Mouse (Mus musculus) neural tube, embryonic 12.5 days (tissue): Measurements from ENCODE around the gene Pakap. TPM values are rescaled to one million over a fixed set of nuclear protein-coding genes. Genes with fewer than 3 reads are reported as not detected.

ENCODE experiments used
- ATAC-seq: fragments of 200-750 bp; cut with Nextera tagmentation; 2 replicates; pipeline ENCODE4 v1.8.0; 2017; ENCODE audit warnings: low read depth, mild to moderate bottlenecking, moderate TSS enrichment, moderate library complexity; ENCODE audit not compliant: low FRiP score
- H3K27ac ChIP-seq: fragments of 300-500 bp; sonication (generic); 2 replicates; pipeline ENCODE4 v1.5.1; 2016
- H3K27me3 ChIP-seq: fragments of 300-500 bp; sonication (generic); replicated peaks from 2 replicates; pipeline ENCODE4 v1.6.1; 2016; ENCODE audit warnings: mild to moderate bottlenecking
- H3K36me3 ChIP-seq: fragments of 300-500 bp; sonication (generic); 2 replicates; pipeline ENCODE4 v1.6.1; 2016; ENCODE audit warnings: mild to moderate bottlenecking
- H3K4me1 ChIP-seq: fragments of 300-500 bp; sonication (generic); 2 replicates; pipeline ENCODE4 v1.6.1; 2016
- H3K4me2 ChIP-seq: fragments of 300-500 bp; sonication (generic); replicated peaks from 2 replicates; pipeline ENCODE4 v1.6.1; 2016; ENCODE audit warnings: mild to moderate bottlenecking
- H3K4me3 ChIP-seq: fragments of 300-500 bp; sonication (generic); 2 replicates; pipeline ENCODE4 v1.5.1; 2016
- H3K9ac ChIP-seq: fragments of 300-500 bp; sonication (generic); 2 replicates; pipeline ENCODE4 v1.6.1; 2016; ENCODE audit warnings: mild to moderate bottlenecking
- H3K9me3 ChIP-seq: fragments of 300-500 bp; sonication (generic); 2 replicates; pipeline ENCODE4 v1.6.1; 2016; ENCODE audit warnings: mild to moderate bottlenecking
- WGBS: fragments of 180-500 bp; shearing (Covaris S2); methylation state at CpG from one replicate; pipeline ENCODE4 v1.1.7; 2016; 5-methylcytosine and 5-hydroxymethylcytosine counted together
- polyA plus RNA-seq: library from polyadenylated mRNA; unstranded; fragments of >200 nt; fragmentation: Nextera tagmentation; extraction: Ambion mirVana; gene quantifications from 2 replicates; pipeline ENCODE4 v1.2.1, GENCODE M21; 2016

Gene Pakap
- polyA plus RNA-seq, 1 experiment from 2014 or later: 16.7 TPM

GRCm38 (mm10) chr4:57832318-57832717, 264.3 kb downstream of the Pakap start:
- Histone ChIP-seq H3K4me3 (no peak overlapping the region), H3K27me3 (no peaks in the 10 kb centered on the region), H3K9ac (no peak overlapping the region), H3K36me3 (no peaks in the 10 kb centered on the region), H3K4me1 (peaks cover 12% of the 10 kb centered on the region), H3K4me2 (no peak overlapping the region), H3K9me3 (no peaks in the 10 kb centered on the region), H3K27ac (no peak overlapping the region)
- WGBS: 45% methylated on average over 7 of the region's 7 CpGs
- no peak for ATAC-seq

DNA sequence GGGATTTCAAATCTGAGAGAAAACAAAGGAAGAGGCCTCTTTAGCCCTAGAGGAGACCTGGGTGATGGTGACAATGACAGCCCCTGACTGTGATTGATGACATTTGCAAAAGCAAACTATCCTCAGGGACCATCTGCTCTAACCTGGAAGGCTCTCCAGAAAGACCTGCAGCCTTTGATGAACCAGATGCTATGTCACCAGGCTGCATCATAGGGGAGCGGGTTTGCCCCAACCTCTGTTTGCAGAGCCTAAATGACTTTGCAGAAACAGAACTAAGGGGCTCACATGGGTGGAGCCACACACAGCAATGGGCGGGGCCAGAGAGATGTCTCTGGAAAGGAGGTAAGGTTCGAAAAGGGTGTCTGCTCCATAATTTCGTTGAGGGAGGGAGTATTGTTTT, 265.1 kb downstream of the Pakap start:
- H3K4me2 ChIP-seq: no peak overlapping the region
- no peaks in the 10 kb centered on the region for H3K9me3 ChIP-seq
- H3K4me3 ChIP-seq: no peak overlapping the region
- no peak overlapping the region for H3K27ac ChIP-seq
- no peaks in the 10 kb centered on the region for H3K36me3 ChIP-seq
- H3K27me3 ChIP-seq: no peaks in the 10 kb centered on the region
- WGBS: 51% methylated on average over 4 of the region's 4 CpGs
- no peak overlapping the region for H3K9ac ChIP-seq
- H3K4me1 ChIP-seq: peaks cover 12% of the 10 kb centered on the region
- peak; percentile 58 for ATAC-seq

DNA sequence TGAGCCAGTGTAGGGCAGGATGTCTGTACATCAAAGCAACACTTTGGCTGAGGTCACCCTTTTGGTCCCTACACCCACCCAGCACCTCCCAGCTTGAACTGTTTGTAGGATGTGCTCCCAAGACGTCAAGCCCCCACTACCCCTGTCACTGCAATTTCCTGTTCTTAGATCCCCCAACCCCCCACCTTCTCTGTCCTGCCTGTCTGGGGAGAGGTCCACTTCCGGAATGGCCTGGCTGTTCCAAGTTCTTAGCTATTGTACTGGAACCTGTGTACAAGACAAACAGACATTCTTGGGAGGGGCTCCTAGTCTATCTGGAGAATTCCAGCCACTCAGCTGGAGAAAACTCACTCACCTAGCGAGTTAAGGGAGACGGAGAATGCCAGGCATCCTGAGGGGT, 266.2 kb downstream of the Pakap start:
- no peaks in the 10 kb centered on the region for H3K27me3 ChIP-seq
- WGBS: 72% methylated on average over 4 of the region's 4 CpGs
- ATAC-seq: no peak
- no peak overlapping the region for H3K27ac ChIP-seq
- no peak overlapping the region for H3K4me2 ChIP-seq
- no peaks in the 10 kb centered on the region for H3K9me3 ChIP-seq
- H3K4me1 ChIP-seq: peaks cover 12% of the 10 kb centered on the region
- no peak overlapping the region for H3K9ac ChIP-seq
- no peaks in the 10 kb centered on the region for H3K36me3 ChIP-seq
- no peak overlapping the region for H3K4me3 ChIP-seq

GRCm38 (mm10) chr4:57837089-57837488, 269.1 kb downstream of the Pakap start:
- Histone ChIP-seq H3K9me3 (no peaks in the 10 kb centered on the region), H3K4me3 (no peak overlapping the region), H3K9ac (no peak overlapping the region), H3K4me2 (no peak overlapping the region), H3K4me1 (peaks cover 11% of the 10 kb centered on the region), H3K27me3 (no peaks in the 10 kb centered on the region), H3K27ac (no peak overlapping the region), H3K36me3 (no peaks in the 10 kb centered on the region)
- ATAC-seq: no peak
- WGBS: 64% methylated on average over 9 of the region's 9 CpGs

DNA sequence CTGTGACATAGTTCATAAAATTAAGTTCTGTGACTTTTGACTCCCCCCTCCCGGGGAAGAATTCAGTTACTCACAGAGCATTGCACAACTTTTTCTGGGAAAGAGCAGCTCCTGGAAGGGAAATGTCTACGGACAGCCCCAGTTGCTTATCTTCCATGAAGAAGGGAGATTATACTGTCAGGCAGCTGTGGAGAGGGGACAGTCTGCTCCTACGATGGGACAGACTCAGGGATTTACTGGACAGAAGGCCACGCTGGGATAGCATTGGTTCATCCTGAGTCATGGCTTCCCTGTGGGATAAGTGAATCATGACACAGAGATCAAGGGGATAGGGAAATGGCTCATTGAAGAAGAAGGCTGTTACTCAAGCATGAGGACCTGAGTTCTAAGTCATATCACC, 271.4 kb downstream of the Pakap start:
- Histone ChIP-seq H3K36me3 (no peaks in the 10 kb centered on the region), H3K4me3 (no peak overlapping the region), H3K27me3 (no peaks in the 10 kb centered on the region), H3K4me1 (peaks cover 2% of the 10 kb centered on the region; the same call in 1 of the 2 replicates), H3K27ac (no peak overlapping the region), H3K9me3 (no peaks in the 10 kb centered on the region), H3K4me2 (no peak overlapping the region), H3K9ac (no peak overlapping the region)
- 83% methylated on average over 4 of the region's 4 CpGs for WGBS
- no peak for ATAC-seq

- WGBS: 10% methylated on average over 1 of the region's 1 CpGs
- no peak overlapping the region for H3K27ac ChIP-seq
These were observed 273.9 kb downstream of the Pakap start for GRCm38 (mm10) chr4:57841911-57842310.

DNA sequence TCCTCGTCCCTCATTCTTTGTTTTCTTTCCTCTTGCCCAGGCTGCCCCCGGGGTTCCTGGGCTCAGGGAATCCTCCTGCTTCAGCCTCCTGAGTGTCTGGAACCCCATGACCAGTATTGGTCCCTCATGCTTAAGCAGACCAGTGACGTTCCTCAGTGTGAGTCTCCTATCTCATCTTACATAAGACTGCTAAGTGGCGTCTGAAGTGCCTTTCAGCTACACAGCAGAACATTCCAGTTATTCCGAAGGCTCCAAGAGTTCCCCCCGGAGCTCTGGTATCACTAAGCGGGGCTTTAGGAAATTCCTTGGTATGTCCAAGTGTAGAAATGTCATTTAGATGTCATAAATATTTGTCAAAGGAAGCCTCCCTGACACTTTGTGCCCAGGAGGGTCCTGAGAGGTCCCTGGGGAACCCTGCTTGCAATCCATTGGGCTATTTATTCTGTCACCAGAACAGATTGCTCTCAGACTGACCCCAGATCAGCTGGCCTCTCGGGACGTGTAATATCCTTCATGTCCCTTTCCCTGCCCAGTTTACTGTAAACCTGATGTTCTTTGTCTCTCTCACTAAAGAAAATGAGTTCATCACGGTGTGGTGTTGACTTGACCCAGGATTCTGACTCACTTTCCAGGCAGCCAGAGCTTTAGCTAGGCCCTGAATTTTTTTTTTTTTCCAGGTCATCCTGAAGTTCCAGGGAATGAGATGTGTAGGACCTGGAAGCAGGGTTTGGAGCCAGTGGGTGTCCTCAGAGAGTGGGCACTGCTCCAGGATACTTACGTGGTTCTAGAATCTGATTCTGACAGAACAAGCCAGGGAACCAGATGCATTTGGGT, 274.7 kb downstream of the Pakap start:
- Histone ChIP-seq H3K4me1 (peaks cover 33% of the 10 kb centered on the region), H3K27me3 (no peaks in the 10 kb centered on the region), H3K4me2 (no peak overlapping the region), H3K36me3 (no peaks in the 10 kb centered on the region), H3K4me3 (no peak overlapping the region), H3K9ac (no peak overlapping the region), H3K27ac (no peak overlapping the region), H3K9me3 (no peaks in the 10 kb centered on the region)
- ATAC-seq: no peak
- WGBS: 69% methylated on average over 11 of the region's 11 CpGs

More at GRCm38 (mm10) chr4:57841911-57842310, 273.9 kb downstream of the Pakap start:
- no peak for ATAC-seq
- H3K27me3 ChIP-seq: no peaks in the 10 kb centered on the region
- H3K4me2 ChIP-seq: no peak overlapping the region
- no peak overlapping the region for H3K9ac ChIP-seq
- H3K9me3 ChIP-seq: no peaks in the 10 kb centered on the region
- H3K4me1 ChIP-seq: peaks cover 26% of the 10 kb centered on the region
- no peaks in the 10 kb centered on the region for H3K36me3 ChIP-seq
- no peak overlapping the region for H3K4me3 ChIP-seq

GRCm38 (mm10) chr4:57845031-57845431, 277.1 kb downstream of the Pakap start:
- H3K4me2 ChIP-seq: peak overlapping the region; percentile 53
- peaks cover 36% of the 10 kb centered on the region for H3K4me1 ChIP-seq
- under 1% methylated on average over 10 of the region's 10 CpGs for WGBS
- peak overlapping the region; percentile 68; the same call in 1 of the 2 replicates for H3K27ac ChIP-seq
- peak overlapping the region; percentile 26 for H3K4me3 ChIP-seq
- H3K9ac ChIP-seq: peak overlapping the region; percentile 49
- no peaks in the 10 kb centered on the region for H3K27me3 ChIP-seq
- H3K9me3 ChIP-seq: no peaks in the 10 kb centered on the region
- 0 out of 2 replicates have a peak, but pooled peaks cover under 1% of the 10 kb centered on the region for H3K36me3 ChIP-seq
- ATAC-seq: peak; percentile 79

GRCm38 (mm10) chr4:57845541-57846210, 277.7 kb downstream of the Pakap start:
- Histone ChIP-seq H3K27me3 (no peaks in the 10 kb centered on the region), H3K4me3 (peak overlapping the region; percentile 26), H3K9ac (peak overlapping the region; percentile 49), H3K9me3 (no peaks in the 10 kb centered on the region), H3K4me2 (peak overlapping the region; percentile 53), H3K4me1 (peaks cover 36% of the 10 kb centered on the region), H3K27ac (peak overlapping the region; percentile 68), H3K36me3 (0 out of 2 replicates have a peak, but pooled peaks cover 6% of the 10 kb centered on the region)
- peak; percentile 51 for ATAC-seq
- 13% methylated on average over 12 of the region's 12 CpGs for WGBS

- Histone ChIP-seq H3K9ac (0 out of 2 replicates have a peak overlapping the region, but pooled peaks have one; percentile 2), H3K36me3 (peaks cover 9% of the 10 kb centered on the region; the same call in 1 of the 2 replicates), H3K4me2 (peak overlapping the region; percentile 53), H3K9me3 (no peaks in the 10 kb centered on the region), H3K4me1 (peaks cover 39% of the 10 kb centered on the region), H3K4me3 (peak overlapping the region; percentile 26), H3K27ac (peak overlapping the region; percentile 68; the same call in 1 of the 2 replicates), H3K27me3 (no peaks in the 10 kb centered on the region)
- WGBS: 50% methylated on average over 10 of the region's 12 CpGs
- ATAC-seq: no peak
These were observed 278.5 kb downstream of the Pakap start for GRCm38 (mm10) chr4:57846381-57846990.

DNA sequence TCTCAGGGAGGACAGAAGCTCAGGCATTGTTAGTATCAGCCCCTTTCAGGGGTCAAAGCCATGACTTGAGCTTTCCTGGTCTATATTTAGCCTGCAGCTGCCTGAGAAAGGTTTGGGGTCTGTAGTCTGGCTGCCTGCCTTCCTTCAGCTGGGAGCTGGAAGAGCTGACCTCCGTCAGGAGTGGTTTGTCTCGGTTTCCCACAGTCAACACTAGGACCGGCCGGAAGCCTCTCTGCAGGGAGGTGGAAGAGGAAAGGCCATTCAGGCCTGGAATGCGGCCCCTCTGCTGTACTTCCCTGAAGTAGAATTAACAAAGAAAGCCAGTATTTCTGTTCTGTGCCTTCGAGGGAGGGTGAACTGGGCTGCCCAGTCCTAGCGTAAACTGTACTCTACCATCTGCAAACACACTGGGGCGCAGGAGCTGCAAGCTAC, 279.0 kb downstream of the Pakap start:
- peaks cover 9% of the 10 kb centered on the region; the same call in 1 of the 2 replicates for H3K36me3 ChIP-seq
- peaks cover 41% of the 10 kb centered on the region for H3K4me1 ChIP-seq
- no peak overlapping the region for H3K4me3 ChIP-seq
- no peaks in the 10 kb centered on the region for H3K9me3 ChIP-seq
- 18% methylated on average over 8 of the region's 8 CpGs for WGBS
- no peaks in the 10 kb centered on the region for H3K27me3 ChIP-seq
- 0 out of 2 replicates have a peak overlapping the region, but pooled peaks have one; percentile 2 for H3K9ac ChIP-seq
- H3K27ac ChIP-seq: 0 out of 2 replicates have a peak overlapping the region, but pooled peaks have one; percentile 6
- no peak for ATAC-seq
- H3K4me2 ChIP-seq: peak overlapping the region; percentile 53

DNA sequence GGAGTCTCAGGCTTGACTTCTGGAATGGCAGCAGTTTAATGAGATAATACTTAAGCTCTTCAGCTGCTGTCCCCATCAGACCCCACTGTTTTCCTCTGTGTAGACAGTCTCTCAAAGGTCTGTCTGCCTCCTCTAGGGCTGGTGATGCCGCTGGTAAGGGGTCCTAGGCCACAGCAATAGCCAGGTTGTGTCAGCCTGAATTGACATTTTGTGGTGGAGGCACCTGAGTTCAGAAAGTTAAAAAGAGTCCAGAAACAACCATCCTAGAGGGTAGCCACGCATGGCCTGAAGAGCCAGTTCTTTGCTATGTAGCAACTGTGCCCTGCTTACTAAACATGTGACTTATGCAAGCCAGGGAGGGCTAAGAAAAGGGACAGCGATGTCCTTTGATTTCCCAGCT, 279.7 kb downstream of the Pakap start:
- 87% methylated on average over 3 of the region's 3 CpGs for WGBS
- Histone ChIP-seq H3K4me3 (no peak overlapping the region), H3K9ac (no peak overlapping the region), H3K36me3 (peaks cover 9% of the 10 kb centered on the region; the same call in 1 of the 2 replicates), H3K27ac (no peak overlapping the region), H3K4me1 (peaks cover 41% of the 10 kb centered on the region), H3K4me2 (peak overlapping the region; percentile 53), H3K27me3 (no peaks in the 10 kb centered on the region), H3K9me3 (no peaks in the 10 kb centered on the region)
- no peak for ATAC-seq
